Mouse (Mus musculus) cerebellum, adult 9-11 months (tissue): ENCODE data around the gene Ing4.

ENCODE experiments used
- DNase-seq: peaks from one replicate; pipeline ENCODE4 v3.0.0; 2022

The Ing4 gene

GRCm38 (mm10) chr6:125039533-125040153, at the start of gene Ing4:
Gene Ing4, plus strand, starts transcription at chr6:125039760.
- DNase-seq, result peak; percentile 94

- no peak for DNase-seq
Observed at GRCm38 (mm10) chr6:124992241-124992640, 47.3 kb upstream of the Ing4 start.

DNA sequence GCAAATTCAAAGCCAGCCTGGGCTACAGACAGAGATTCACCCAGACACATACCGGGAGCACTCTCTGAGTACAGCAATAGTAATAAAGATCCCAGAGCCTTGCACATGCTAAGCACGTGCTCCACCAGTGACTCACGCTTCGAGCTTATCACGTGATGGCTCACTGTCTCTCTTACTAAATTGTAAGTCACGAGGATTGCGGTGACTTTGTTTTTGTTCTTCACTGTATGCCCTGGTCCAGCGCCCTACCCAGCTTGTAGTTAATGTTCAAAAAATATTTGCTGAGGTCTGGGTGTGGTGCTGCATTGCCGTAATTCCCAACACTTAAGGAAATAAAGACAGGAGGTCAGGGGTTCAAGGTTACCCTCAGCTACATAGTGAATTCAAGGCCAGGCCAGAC, 46.2 kb upstream of the Ing4 start:
- no peak for DNase-seq

- DNase-seq, result no peak
Observed at GRCm38 (mm10) chr6:124993876-124994275, 45.7 kb upstream of the Ing4 start.

GRCm38 (mm10) chr6:124995246-124995645, 44.3 kb upstream of the Ing4 start:
- peak; percentile 50 for DNase-seq

GRCm38 (mm10) chr6:124995831-124996403, 43.6 kb upstream of the Ing4 start:
- peak; percentile 39 for DNase-seq

DNA sequence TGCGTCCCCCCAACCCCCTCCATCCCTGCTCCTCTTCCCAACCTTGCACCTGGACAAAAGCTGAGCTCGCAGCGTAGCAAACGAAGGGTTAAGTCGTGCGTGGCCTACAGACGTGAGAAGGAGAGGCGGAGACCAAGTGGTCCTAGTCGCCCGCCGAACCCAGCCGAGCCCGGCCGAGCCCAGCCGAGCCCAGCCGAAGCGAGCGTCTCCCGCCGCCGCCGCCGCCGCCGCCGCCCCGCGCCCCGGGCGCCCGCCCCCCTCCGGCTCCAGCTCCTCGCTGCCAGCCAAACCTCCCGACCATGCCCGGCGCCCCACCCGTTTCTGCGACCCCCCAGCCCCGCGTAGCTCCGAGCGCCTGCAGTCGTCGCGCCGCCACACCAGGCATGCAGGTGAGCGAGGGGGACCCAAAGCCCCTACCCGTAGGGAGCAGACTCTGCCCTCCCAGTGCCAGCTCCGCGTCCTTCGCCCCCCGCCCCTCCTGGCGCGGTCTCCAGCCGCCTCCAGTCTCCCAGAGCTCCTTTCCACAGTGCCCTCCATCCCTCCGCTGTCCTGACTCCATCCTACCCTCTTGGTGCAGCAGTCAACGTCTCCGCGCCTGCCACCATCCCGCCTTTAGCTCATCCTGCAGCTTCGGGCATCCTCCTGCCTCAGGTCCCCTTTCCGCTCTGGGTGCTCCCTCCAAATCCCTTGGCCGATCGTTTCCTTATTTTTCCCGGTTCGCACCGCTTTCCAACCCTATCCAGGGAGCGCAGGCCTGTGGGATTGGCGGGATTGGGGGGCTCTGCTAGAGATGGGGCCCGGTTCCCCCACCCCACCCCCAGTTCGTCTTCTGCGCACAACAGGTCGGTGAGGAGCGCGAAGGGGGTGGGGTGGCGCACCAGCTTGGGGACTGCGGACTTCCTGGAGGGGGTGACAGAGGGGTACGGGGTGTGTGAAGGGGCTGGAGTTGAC, 42.7 kb upstream of the Ing4 start, which contains the start of gene Pianp:
Pianp (plus strand) TSS at position 144 of the 951 bp plus-strand sequence.
- peak; percentile 89 for DNase-seq

- DNase-seq, result peak; percentile 48
Observed at GRCm38 (mm10) chr6:124998066-124998465, 41.5 kb upstream of the Ing4 start.

- peak; percentile 39 for DNase-seq
Observed at GRCm38 (mm10) chr6:124999091-124999490, 40.5 kb upstream of the Ing4 start.

DNA sequence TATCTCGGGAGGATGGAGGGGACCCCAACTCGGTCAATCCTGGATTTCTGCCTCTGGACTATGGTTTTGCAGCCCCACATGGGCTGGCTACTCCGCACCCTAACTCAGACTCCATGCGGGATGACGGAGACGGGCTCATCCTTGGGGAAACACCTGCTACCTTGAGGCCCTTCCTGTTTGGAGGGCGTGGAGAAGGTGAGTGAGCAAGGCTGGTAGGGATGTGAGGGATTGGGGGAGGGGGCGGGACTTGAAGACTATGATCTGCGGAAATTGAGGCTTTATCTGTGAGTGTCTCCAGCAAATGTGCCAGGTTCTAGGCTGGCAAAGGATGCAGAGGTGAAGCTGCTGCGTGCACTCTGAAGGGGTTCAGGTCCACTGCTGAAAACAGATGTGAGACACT, 40.0 kb upstream of the Ing4 start:
- no peak for DNase-seq

- no peak for DNase-seq
Observed at GRCm38 (mm10) chr6:125003706-125004105, 35.9 kb upstream of the Ing4 start.

DNA sequence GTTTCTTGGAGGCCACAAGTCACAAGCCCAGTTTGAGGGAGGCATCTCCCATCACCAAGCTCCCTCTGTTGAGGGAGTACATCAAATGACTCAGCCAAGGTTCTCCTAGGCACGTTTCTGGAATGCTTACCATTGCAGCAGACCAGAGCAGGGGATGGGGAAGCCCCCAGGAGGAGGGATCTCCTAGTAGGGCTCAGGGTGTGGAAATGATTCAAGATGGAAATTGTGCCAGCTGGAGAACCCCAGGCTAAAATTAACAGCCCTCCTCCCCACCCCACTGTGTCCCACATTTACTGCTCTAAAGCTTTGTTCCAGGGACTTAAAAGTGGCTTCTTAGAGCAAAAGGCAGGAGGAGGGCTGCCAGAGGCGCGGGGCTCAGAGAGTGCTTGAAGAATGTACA, 34.5 kb upstream of the Ing4 start:
- no peak for DNase-seq

DNA sequence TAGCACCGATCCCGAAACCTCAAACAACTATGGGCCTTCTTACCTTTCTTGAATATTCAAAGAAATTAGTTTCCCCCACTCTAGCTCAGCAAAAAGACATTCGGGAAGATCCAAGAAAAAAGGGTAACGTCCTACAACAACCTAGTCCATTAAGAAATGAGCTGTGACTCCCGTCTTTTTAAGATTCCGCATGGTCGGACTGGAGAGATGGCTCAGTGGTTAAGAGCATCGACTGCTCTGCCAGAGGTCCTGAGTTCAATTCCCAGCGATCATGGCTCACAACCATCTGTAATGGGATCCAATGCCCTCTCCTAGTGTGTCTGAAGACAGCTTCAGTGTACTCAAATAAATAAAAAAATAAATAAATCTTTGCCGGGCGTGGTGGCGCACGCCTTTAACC, 31.5 kb upstream of the Ing4 start:
- DNase-seq, result no peak

DNA sequence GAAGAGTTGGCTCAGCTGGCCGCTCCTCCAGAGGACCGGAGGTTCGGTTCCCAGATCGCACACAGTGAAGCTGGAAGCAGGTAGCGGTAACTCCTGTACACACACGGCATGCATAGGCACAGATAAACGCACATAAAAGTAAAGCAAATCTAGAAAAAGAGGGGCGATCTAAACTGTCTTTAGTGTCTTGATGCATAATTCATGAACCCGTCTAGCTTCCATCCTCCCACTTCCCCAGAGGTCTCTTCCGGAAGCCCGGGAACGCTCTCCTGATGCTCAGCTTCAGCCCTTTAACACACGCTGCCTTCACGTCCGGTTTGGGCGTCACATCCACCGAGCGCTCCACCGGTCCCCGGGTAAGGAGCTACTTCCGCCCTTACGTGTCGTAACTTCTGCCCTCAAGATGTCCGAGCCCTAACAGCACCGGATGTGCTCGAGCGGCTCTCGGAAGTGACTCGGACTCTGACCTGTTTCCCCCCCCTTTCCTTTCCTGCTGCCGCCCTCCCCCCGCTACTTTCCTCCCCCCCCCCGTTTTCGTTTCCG, 30.9 kb upstream of the Ing4 start:
- DNase-seq, result peak; percentile 99

- no peak for DNase-seq
Observed at GRCm38 (mm10) chr6:125009129-125009180, 30.6 kb upstream of the Ing4 start, which contains the start of gene Zfp384. Gene Zfp384, plus strand, starts transcription at chr6:125009145.

- DNase-seq, result peak; percentile 85
Observed at GRCm38 (mm10) chr6:125009181-125010073, 30.1 kb upstream of the Ing4 start.

- no peak for DNase-seq
Observed at GRCm38 (mm10) chr6:125017682-125018081, 21.9 kb upstream of the Ing4 start.

DNA sequence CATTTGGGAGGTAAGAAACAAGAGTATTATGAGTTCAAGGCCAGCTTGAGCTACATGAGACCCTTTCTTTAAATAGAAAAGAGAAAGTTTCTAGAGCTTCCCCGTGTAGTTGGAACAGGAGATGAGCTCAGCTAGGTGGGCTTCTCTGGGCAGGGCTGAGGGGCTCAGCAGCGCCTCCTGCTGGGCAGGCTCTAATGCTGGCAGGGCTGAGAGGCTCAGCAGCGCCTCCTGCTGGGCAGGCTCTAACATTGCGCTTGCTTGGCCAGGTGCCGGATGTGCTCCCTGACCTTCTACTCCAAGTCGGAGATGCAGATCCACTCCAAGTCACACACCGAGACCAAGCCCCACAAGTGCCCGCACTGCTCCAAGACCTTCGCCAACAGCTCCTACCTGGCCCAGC, 9.0 kb upstream of the Ing4 start:
- peak; percentile 52 for DNase-seq

DNA sequence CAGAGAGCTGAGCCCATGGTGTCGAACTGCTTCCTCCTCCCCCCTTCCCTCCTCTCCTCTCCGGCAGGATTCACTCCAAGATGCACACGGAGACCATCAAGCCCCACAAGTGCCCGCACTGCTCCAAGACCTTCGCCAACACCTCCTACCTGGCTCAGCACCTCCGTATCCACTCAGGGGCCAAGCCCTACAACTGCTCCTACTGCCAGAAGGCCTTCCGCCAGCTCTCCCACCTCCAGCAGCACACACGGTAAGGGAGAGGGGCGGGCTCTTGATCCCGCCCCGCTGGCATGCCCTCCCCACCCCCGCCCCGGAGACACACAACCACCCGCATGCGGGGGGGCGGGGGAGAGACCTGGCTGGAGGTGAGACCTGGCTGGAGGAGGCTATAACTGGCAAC, 8.0 kb upstream of the Ing4 start:
- no peak for DNase-seq

GRCm38 (mm10) chr6:125038666-125039065, 894 bp upstream of the Ing4 start:
- no peak for DNase-seq

DNA sequence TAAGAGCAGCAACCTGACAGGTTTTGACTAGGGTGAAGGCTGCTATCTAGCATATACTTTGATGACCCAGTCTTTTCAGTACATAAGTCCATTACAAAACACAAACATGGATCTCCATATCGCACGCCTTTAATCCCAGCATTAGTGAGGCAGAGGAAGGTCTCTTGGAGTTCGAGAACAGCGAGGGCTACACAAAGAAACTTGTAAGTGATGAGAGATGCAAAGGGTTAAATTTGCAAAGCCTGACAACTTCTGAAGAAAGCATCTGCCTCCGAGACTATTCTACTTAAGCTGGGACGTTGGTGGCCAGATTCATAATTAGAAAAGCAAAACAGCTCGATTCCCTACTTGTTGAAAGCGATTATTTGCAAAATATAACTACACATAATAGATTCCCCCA, 429 bp upstream of the Ing4 start:
- DNase-seq, result no peak

- no peak for DNase-seq
Observed at GRCm38 (mm10) chr6:125040221-125040620, 661 bp downstream of the Ing4 start.

- DNase-seq, result no peak
Observed at GRCm38 (mm10) chr6:125041047-125041446, 1.5 kb downstream of the Ing4 start.
